Mouse (Mus musculus): Measurements from ENCODE around the gene Bnc2. TPM values are rescaled to one million over a fixed set of nuclear protein-coding genes. Genes with fewer than 3 reads are reported as not detected.
A peak's percentile ranks its signal among the peaks of the same experiment; 100 is the strongest.

The Bnc2 gene
- polyA plus RNA-seq, 1 experiment = 6.4 TPM

- H3K79me2 ChIP-seq (ENCODE audit: control insufficient read depth, insufficient read depth) = peaks cover 66% of the 10 kb centered on the region
- TF ChIP-seq TCF3 (IDR thresholded peaks at IDR 0.05; ENCODE audit: insufficient read length, low read depth) = no peak
- no peak for TF ChIP-seq USF1 (IDR thresholded peaks at IDR 0.05; ENCODE audit: low read depth)
- peak in 1 of 3 experiments; percentile 18 for TF ChIP-seq MYOD1 (IDR thresholded peaks at IDR 0.05; ENCODE audit: control insufficient read depth in 1 of 3, insufficient read length in 2 of 3, low read depth in 2 of 3)
- no peaks in the 10 kb centered on the region for H3K27me3 ChIP-seq (ENCODE audit: control insufficient read depth, insufficient read depth, insufficient read length)
- no peak overlapping the region for H3ac ChIP-seq (ENCODE audit: control insufficient read depth, insufficient read length)
- peak overlapping the region; percentile 55 for H3K4me2 ChIP-seq (ENCODE audit: low read depth)
- H3K36me3 ChIP-seq (ENCODE audit: control insufficient read depth, insufficient read depth) = no peaks in the 10 kb centered on the region
- no peak overlapping the region for H3K4me3 ChIP-seq
Measured at GRCm38 (mm10) chr4:84634751-84635150, 40.3 kb downstream of the Bnc2 start.

GRCm38 (mm10) chr4:84633991-84634390 lies 41.1 kb downstream of the Bnc2 start:
- H3K4me3 ChIP-seq = no peak overlapping the region
- H3K27me3 ChIP-seq (ENCODE audit: control insufficient read depth, insufficient read depth, insufficient read length) = no peaks in the 10 kb centered on the region
- H3ac ChIP-seq (ENCODE audit: control insufficient read depth, insufficient read length) = no peak overlapping the region
- peak overlapping the region; percentile 55 for H3K4me2 ChIP-seq (ENCODE audit: low read depth)
- H3K79me2 ChIP-seq (ENCODE audit: control insufficient read depth, insufficient read depth) = peaks cover 73% of the 10 kb centered on the region
- TF ChIP-seq E2F4 (IDR thresholded peaks at IDR 0.05; ENCODE audit: insufficient read depth) (no peak), MYOG (IDR thresholded peaks at IDR 0.05; ENCODE audit: control insufficient read depth in 1 of 3, insufficient read depth in 1 of 3, insufficient read length in 2 of 3, low read depth in 2 of 3) (no peak), CEBPB (IDR thresholded peaks at IDR 0.05; ENCODE audit: insufficient read depth, poor library complexity, severe bottlenecking) (no peak), USF1 (IDR thresholded peaks at IDR 0.05; ENCODE audit: low read depth) (no peak), TCF12 (IDR thresholded peaks at IDR 0.05; ENCODE audit: insufficient read depth, poor library complexity, severe bottlenecking) (no peak), POLR2A (IDR thresholded peaks at IDR 0.05; ENCODE audit: insufficient read length, low read depth) (no peak), SRF (IDR thresholded peaks at IDR 0.05; ENCODE audit: control insufficient read depth, insufficient read length, low read depth) (no peak), POLR2AphosphoS2 (IDR thresholded peaks at IDR 0.05; ENCODE audit: insufficient read length, low read depth) (no peak), TCF3 (IDR thresholded peaks at IDR 0.05; ENCODE audit: insufficient read length, low read depth) (no peak), MAX (IDR thresholded peaks at IDR 0.05; ENCODE audit: low read depth) (no peak), MYOD1 (IDR thresholded peaks at IDR 0.05; ENCODE audit: control insufficient read depth in 1 of 3, insufficient read length in 2 of 3, low read depth in 2 of 3) (no peak), REST (IDR thresholded peaks at IDR 0.05; ENCODE audit: insufficient read depth, insufficient read length) (no peak)
- H3K36me3 ChIP-seq (ENCODE audit: control insufficient read depth, insufficient read depth) = no peaks in the 10 kb centered on the region

GRCm38 (mm10) chr4:84632832-84633789 lies 42.0 kb downstream of the Bnc2 start:
- Histone ChIP-seq H3K79me2 (ENCODE audit: control insufficient read depth, insufficient read depth) (peaks cover 79% of the 10 kb centered on the region), H3K27me3 (ENCODE audit: control insufficient read depth, insufficient read depth, insufficient read length) (no peaks in the 10 kb centered on the region), H3K36me3 (ENCODE audit: control insufficient read depth, insufficient read depth) (no peaks in the 10 kb centered on the region), H3K4me3 (no peak overlapping the region), H3K4me2 (ENCODE audit: low read depth) (no peak overlapping the region), H3ac (ENCODE audit: control insufficient read depth, insufficient read length) (no peak overlapping the region)
- TF ChIP-seq MYOD1 (IDR thresholded peaks at IDR 0.05; ENCODE audit: control insufficient read depth in 1 of 3, insufficient read length in 2 of 3, low read depth in 2 of 3) (peak in 1 of 3 experiments; percentile 11), POLR2A (IDR thresholded peaks at IDR 0.05; ENCODE audit: insufficient read length, low read depth) (no peak)

GRCm38 (mm10) chr4:84627616-84628015 lies 47.5 kb downstream of the Bnc2 start:
- H3K36me3 ChIP-seq (ENCODE audit: control insufficient read depth, insufficient read depth) = no peaks in the 10 kb centered on the region
- TF ChIP-seq TCF12 (IDR thresholded peaks at IDR 0.05; ENCODE audit: insufficient read depth, poor library complexity, severe bottlenecking) (no peak), REST (IDR thresholded peaks at IDR 0.05; ENCODE audit: insufficient read depth, insufficient read length) (no peak), MYOG (IDR thresholded peaks at IDR 0.05; ENCODE audit: control insufficient read depth in 1 of 3, insufficient read depth in 1 of 3, insufficient read length in 2 of 3, low read depth in 2 of 3) (no peak), TCF3 (IDR thresholded peaks at IDR 0.05; ENCODE audit: insufficient read length, low read depth) (no peak), E2F4 (IDR thresholded peaks at IDR 0.05; ENCODE audit: insufficient read depth) (no peak), USF1 (IDR thresholded peaks at IDR 0.05; ENCODE audit: low read depth) (no peak), MAX (IDR thresholded peaks at IDR 0.05; ENCODE audit: low read depth) (no peak), POLR2A (IDR thresholded peaks at IDR 0.05; ENCODE audit: insufficient read length, low read depth) (no peak), CEBPB (IDR thresholded peaks at IDR 0.05; ENCODE audit: insufficient read depth, poor library complexity, severe bottlenecking) (no peak), MYOD1 (IDR thresholded peaks at IDR 0.05; ENCODE audit: control insufficient read depth in 1 of 3, insufficient read length in 2 of 3, low read depth in 2 of 3) (no peak), POLR2AphosphoS2 (IDR thresholded peaks at IDR 0.05; ENCODE audit: insufficient read length, low read depth) (no peak), SRF (IDR thresholded peaks at IDR 0.05; ENCODE audit: control insufficient read depth, insufficient read length, low read depth) (no peak)
- peaks cover 93% of the 10 kb centered on the region for H3K79me2 ChIP-seq (ENCODE audit: control insufficient read depth, insufficient read depth)
- no peak overlapping the region for H3K4me3 ChIP-seq
- H3ac ChIP-seq (ENCODE audit: control insufficient read depth, insufficient read length) = no peak overlapping the region
- H3K4me2 ChIP-seq (ENCODE audit: low read depth) = no peak overlapping the region
- H3K27me3 ChIP-seq (ENCODE audit: control insufficient read depth, insufficient read depth, insufficient read length) = no peaks in the 10 kb centered on the region

GRCm38 (mm10) chr4:84623312-84623711 lies 51.8 kb downstream of the Bnc2 start:
- no peak overlapping the region for H3K4me3 ChIP-seq
- no peak overlapping the region for H3K4me2 ChIP-seq (ENCODE audit: low read depth)
- H3K27me3 ChIP-seq (ENCODE audit: control insufficient read depth, insufficient read depth, insufficient read length) = no peaks in the 10 kb centered on the region
- no peak overlapping the region for H3ac ChIP-seq (ENCODE audit: control insufficient read depth, insufficient read length)
- peaks cover 76% of the 10 kb centered on the region for H3K79me2 ChIP-seq (ENCODE audit: control insufficient read depth, insufficient read depth)
- H3K36me3 ChIP-seq (ENCODE audit: control insufficient read depth, insufficient read depth) = no peaks in the 10 kb centered on the region
- TF ChIP-seq E2F4 (IDR thresholded peaks at IDR 0.05; ENCODE audit: insufficient read depth) (no peak), MAX (IDR thresholded peaks at IDR 0.05; ENCODE audit: low read depth) (no peak), REST (IDR thresholded peaks at IDR 0.05; ENCODE audit: insufficient read depth, insufficient read length) (no peak), SRF (IDR thresholded peaks at IDR 0.05; ENCODE audit: control insufficient read depth, insufficient read length, low read depth) (no peak), POLR2AphosphoS2 (IDR thresholded peaks at IDR 0.05; ENCODE audit: insufficient read length, low read depth) (no peak), TCF12 (IDR thresholded peaks at IDR 0.05; ENCODE audit: insufficient read depth, poor library complexity, severe bottlenecking) (no peak), CEBPB (IDR thresholded peaks at IDR 0.05; ENCODE audit: insufficient read depth, poor library complexity, severe bottlenecking) (no peak), TCF3 (IDR thresholded peaks at IDR 0.05; ENCODE audit: insufficient read length, low read depth) (no peak)
